Mouse (Mus musculus): ENCODE measurements around the gene Gnaq.

DNA sequence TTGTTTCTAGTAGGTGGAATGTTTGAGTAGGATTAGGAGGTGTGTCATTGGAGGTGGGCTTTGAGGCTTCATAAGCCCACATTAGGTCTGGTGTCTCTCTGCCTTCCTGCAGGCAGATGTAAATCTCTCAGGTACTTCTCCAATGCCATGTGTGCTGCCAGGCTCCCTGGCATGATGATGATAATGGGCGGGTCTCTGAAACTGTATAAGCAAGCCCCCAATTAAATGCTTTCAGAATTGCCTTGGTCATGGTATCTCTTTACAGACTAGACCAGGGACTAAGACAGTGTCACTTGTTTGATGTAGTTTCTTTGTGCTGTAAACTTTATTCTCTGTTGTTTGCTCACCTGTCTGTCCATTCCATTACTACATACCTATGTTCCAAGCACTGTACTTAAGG lies 104.4 kb downstream of the Gnaq start:
- TF ChIP-seq CTCF (IDR thresholded peaks at IDR 0.05; ENCODE audit: insufficient read depth, low read length): no peak
- TF ChIP-seq POLR2A (IDR thresholded peaks at IDR 0.05; ENCODE audit: borderline replicate concordance, extremely low read depth, low read depth, low read length): no peak

All from lung, adult 2 months (tissue).